Mouse (Mus musculus) bone marrow macrophage, adult 2 months (primary cell): ENCODE results near the gene Gm5134.

Experiments used
- CTCF ChIP-seq: IDR thresholded peaks from 2 replicates; pipeline ENCODE4 v1.5.1; 2012; ENCODE audit warnings: low read depth, mild to moderate bottlenecking, low read length, moderate library complexity
- POLR2A ChIP-seq: IDR thresholded peaks from 2 replicates; pipeline ENCODE4 v1.6.1; 2012; ENCODE audit warnings: mild to moderate bottlenecking, low read depth, low read length, borderline replicate concordance

- TF ChIP-seq POLR2A: no peak
- no peak for TF ChIP-seq CTCF
These were observed 43.6 kb upstream of the Gm5134 start for GRCm38 (mm10) chr10:75910698-75911097.
